Mouse (Mus musculus): Measurements from ENCODE around the gene Spint2. TPM values are rescaled to one million over a fixed set of nuclear protein-coding genes. Genes with fewer than 3 reads are reported as not detected.

Gene Spint2
- total and polyA plus RNA-seq, 3 experiments = 4.1 to 29.1 TPM; not detected in 1

- Histone ChIP-seq H3K27me3 (replicated peaks) (peaks cover 54% of the 10 kb centered on the region), H3K9ac (ENCODE audit: insufficient read depth, low read depth) (no peak overlapping the region), H3K4me3 (replicated peaks in 1 of 3; ENCODE audit: low read depth in 2 of 3, low read length in 2 of 3, poor library complexity in 1 of 3) (no peak overlapping the region), H3K79me2 (replicated peaks; ENCODE audit: control insufficient read depth, extremely low read depth, insufficient read depth, poor library complexity, severe bottlenecking) (no peaks in the 10 kb centered on the region), H3K4me2 (ENCODE audit: insufficient read depth, low read depth, poor library complexity, severe bottlenecking) (no peak overlapping the region), H3K9me3 (replicated peaks; ENCODE audit: low read length) (no peaks in the 10 kb centered on the region), H3K27ac (ENCODE audit: insufficient read depth, low read depth) (no peak overlapping the region), H3K4me1 (ENCODE audit: control insufficient read depth in 1 of 2, insufficient read depth in 2 of 2) (peaks cover 2 to 25% of the 10 kb centered on the region in 2 experiments; a peak in 3 of 4 replicates), H3K36me3 (replicated peaks in 1 of 2; ENCODE audit: control insufficient read depth in 1 of 2, insufficient read depth in 1 of 2, low read length in 1 of 2) (no peaks in the 10 kb centered on the region)
- in situ Hi-C loops (cut with MboI; ENCODE audit: low pct_ligation_motif_present, low pct_unique_long_range_greater_than_20kb, low sequenced_read_pairs) (no loop called here), dilution Hi-C loops (cut with MboI; ENCODE audit: extremely low pct_ligation_motif_present, extremely low pct_unique_long_range_greater_than_20kb, low sequenced_read_pairs) (no loop called here)
- TF ChIP-seq SMC3 (IDR thresholded peaks at IDR 0.05; ENCODE audit: low read depth, low read length) (no peak), USF1 (IDR thresholded peaks at IDR 0.05; ENCODE audit: low read depth, low read length) (no peak), MEF2A (IDR thresholded peaks at IDR 0.05; ENCODE audit: borderline replicate concordance, low read depth, low read length) (no peak), RCOR1 (conservative IDR thresholded peaks at IDR 0.05; ENCODE audit: low read depth, low read length) (no peak), JUN (IDR thresholded peaks at IDR 0.05; ENCODE audit: insufficient read depth, low read depth, low read length) (no peak), HCFC1 (IDR thresholded peaks at IDR 0.05; ENCODE audit: low read depth, low read length) (no peak), EP300 (IDR thresholded peaks at IDR 0.05; ENCODE audit: low read length) (no peak), KAT2A (IDR thresholded peaks at IDR 0.05; ENCODE audit: insufficient replicate concordance, low read length) (no peak), MAX (IDR thresholded peaks at IDR 0.05; ENCODE audit: low read length) (no peak), NRF1 (IDR thresholded peaks at IDR 0.05; ENCODE audit: low read depth, low read length) (no peak)
- DNase-seq (ENCODE audit: extremely low read depth) = no peak
Measured at GRCm38 (mm10) chr7:29313051-29313450, 31.3 kb upstream of the Spint2 start.

GRCm38 (mm10) chr7:29309749-29310148 lies 28.0 kb upstream of the Spint2 start:
- peaks cover 79% of the 10 kb centered on the region for H3K27me3 ChIP-seq (replicated peaks)
- no peak overlapping the region for H3K27ac ChIP-seq (ENCODE audit: insufficient read depth, low read depth)
- TF ChIP-seq POLR2AphosphoS2 (IDR thresholded peaks at IDR 0.05; ENCODE audit: low read depth, low read length) (no peak), UBTF (IDR thresholded peaks at IDR 0.05; ENCODE audit: low read depth, low read length) (0 out of 2 replicates have a peak, but pooled peaks have one; percentile 1)
- H3K36me3 ChIP-seq (replicated peaks in 1 of 2; ENCODE audit: control insufficient read depth in 1 of 2, insufficient read depth in 1 of 2, low read length in 1 of 2) = no peaks in the 10 kb centered on the region
- H3K4me2 ChIP-seq (ENCODE audit: insufficient read depth, low read depth, poor library complexity, severe bottlenecking) = peak overlapping the region; percentile 84
- H3K4me1 ChIP-seq (ENCODE audit: control insufficient read depth in 1 of 2, insufficient read depth in 2 of 2) = peaks cover 2 to 27% of the 10 kb centered on the region in 2 experiments; a peak in 3 of 4 replicates
- no peaks in the 10 kb centered on the region for H3K79me2 ChIP-seq (replicated peaks; ENCODE audit: control insufficient read depth, extremely low read depth, insufficient read depth, poor library complexity, severe bottlenecking)
- in situ Hi-C loops (cut with MboI; ENCODE audit: low pct_ligation_motif_present, low pct_unique_long_range_greater_than_20kb, low sequenced_read_pairs) (no loop called here), dilution Hi-C loops (cut with MboI; ENCODE audit: extremely low pct_ligation_motif_present, extremely low pct_unique_long_range_greater_than_20kb, low sequenced_read_pairs) (no loop called here)
- H3K9me3 ChIP-seq (replicated peaks; ENCODE audit: low read length) = no peaks in the 10 kb centered on the region
- peak overlapping the region in 1 of 3 experiments; percentile 27 for H3K4me3 ChIP-seq (replicated peaks in 1 of 3; ENCODE audit: low read depth in 2 of 3, low read length in 2 of 3, poor library complexity in 1 of 3)
- H3K9ac ChIP-seq (ENCODE audit: insufficient read depth, low read depth) = no peak overlapping the region
- DNase-seq (ENCODE audit: extremely low read depth) = no peak

- dilution Hi-C loops (cut with MboI; ENCODE audit: extremely low pct_ligation_motif_present, extremely low pct_unique_long_range_greater_than_20kb, low sequenced_read_pairs) = no loop called here
- in situ Hi-C loops (cut with MboI; ENCODE audit: low pct_ligation_motif_present, low pct_unique_long_range_greater_than_20kb, low sequenced_read_pairs) = no loop called here
- TF ChIP-seq MEF2A (IDR thresholded peaks at IDR 0.05; ENCODE audit: borderline replicate concordance, low read depth, low read length) = 0 out of 2 replicates have a peak, but pooled peaks have one; percentile 35
- TF ChIP-seq E2F4 (IDR thresholded peaks at IDR 0.05; ENCODE audit: insufficient replicate concordance, low read depth, low read length) = no peak
- 0 out of 2 replicates have a peak, but pooled peaks have one; percentile 34 for TF ChIP-seq UBTF (IDR thresholded peaks at IDR 0.05; ENCODE audit: low read depth, low read length)
- no peak for TF ChIP-seq ELF1 (IDR thresholded peaks at IDR 0.05; ENCODE audit: low read depth, low read length)
- peaks cover 2 to 27% of the 10 kb centered on the region in 2 experiments; a peak in 3 of 4 replicates for H3K4me1 ChIP-seq (ENCODE audit: control insufficient read depth in 1 of 2, insufficient read depth in 2 of 2)
- H3K27me3 ChIP-seq (replicated peaks) = peaks cover 82% of the 10 kb centered on the region
- H3K4me2 ChIP-seq (ENCODE audit: insufficient read depth, low read depth, poor library complexity, severe bottlenecking) = peak overlapping the region; percentile 84
- no peak overlapping the region for H3K27ac ChIP-seq (ENCODE audit: insufficient read depth, low read depth)
- H3K36me3 ChIP-seq (replicated peaks in 1 of 2; ENCODE audit: control insufficient read depth in 1 of 2, insufficient read depth in 1 of 2, low read length in 1 of 2) = no peaks in the 10 kb centered on the region
- H3K4me3 ChIP-seq (replicated peaks in 1 of 3; ENCODE audit: low read depth in 2 of 3, low read length in 2 of 3, poor library complexity in 1 of 3) = peak overlapping the region in 2 of 3 experiments; percentile 25 to 27
- H3K9me3 ChIP-seq (replicated peaks; ENCODE audit: low read length) = no peaks in the 10 kb centered on the region
- H3K9ac ChIP-seq (ENCODE audit: insufficient read depth, low read depth) = no peak overlapping the region
- no peak for DNase-seq (ENCODE audit: extremely low read depth)
- no peaks in the 10 kb centered on the region for H3K79me2 ChIP-seq (replicated peaks; ENCODE audit: control insufficient read depth, extremely low read depth, insufficient read depth, poor library complexity, severe bottlenecking)
Measured at GRCm38 (mm10) chr7:29309221-29309721, 27.6 kb upstream of the Spint2 start.
